Mouse (Mus musculus): ENCODE results near the gene Cyp11a1.

- TF ChIP-seq CTCF (IDR thresholded peaks at IDR 0.05; ENCODE audit: low read depth) (no peak), EP300 (optimal IDR thresholded peaks at IDR 0.05) (no peak)
Observed at GRCm38 (mm10) chr9:58035951-58036698, 29.9 kb downstream of the Cyp11a1 start.

Data from stomach, postnatal 0 days (tissue).